Comparison of ENCODE assay signal across 30 mouse cellular contexts in the genomic region with DNA sequence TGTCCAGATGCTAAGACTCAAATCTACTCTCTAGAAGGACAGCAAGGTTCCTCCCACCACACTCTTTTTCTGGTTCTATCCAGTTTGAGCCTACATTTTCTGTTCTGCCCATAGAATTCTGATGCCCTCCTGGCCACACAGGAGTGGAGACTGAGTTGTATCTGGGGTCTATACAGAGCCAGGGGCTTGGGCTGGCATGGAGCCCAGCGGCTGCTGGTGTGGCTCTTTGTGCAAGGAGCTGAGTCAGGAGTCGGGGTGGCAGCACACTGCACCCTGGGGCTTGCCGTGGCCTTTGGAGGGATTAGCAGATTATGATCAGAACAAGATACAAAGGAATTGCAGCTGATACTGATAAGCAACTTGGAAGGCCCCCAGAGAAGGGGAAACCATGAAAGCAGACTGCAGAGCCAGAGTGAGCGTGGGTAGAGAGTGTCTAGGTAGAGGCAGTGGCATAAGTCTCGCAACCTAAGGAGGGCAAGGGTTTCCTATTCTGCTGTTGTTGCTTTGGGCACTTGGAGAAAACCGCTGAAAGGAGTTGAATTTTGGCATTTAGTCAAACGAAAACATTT.
DNase-seq lines count a peak whose midpoint lies in the region; ATAC-seq and TF ChIP-seq lines count a peak whose summit lies in the region.
"Had no signal": no experiment of that assay in that cellular context is flagged by ENCODE, and none has a peak within 500 bp of the region (broad histone marks: within the 10 kb centered on the region; RNA-seq: fewer than 3 reads in every experiment).

No protein-coding gene starts in this region.

- H3K27ac ChIP-seq in forebrain, embryonic 15.5 days (replicated peaks), result no peak overlapping the region
- H3K27ac ChIP-seq in forebrain, embryonic 12.5 days, result no peak overlapping the region
- no peak overlapping the region for H3K27ac ChIP-seq in midbrain, embryonic 12.5 days (replicated peaks)
- no peak overlapping the region for H3K27ac ChIP-seq in midbrain, postnatal 0 days (ENCODE audit: low read depth, low read length)
- H3K27ac ChIP-seq in midbrain, embryonic 16.5 days (ENCODE audit: low read length), result no peak overlapping the region
- H3K27ac ChIP-seq: embryonic facial prominence, embryonic 13.5 days; heart, embryonic 13.5 days; kidney, embryonic 15.5 days; limb, embryonic 15.5 days; liver, embryonic 14.5 days had no signal

- ATAC-seq in forebrain, embryonic 15.5 days (replicated peaks), result peak; percentile 72
- no peak for ATAC-seq in forebrain, embryonic 12.5 days (ENCODE audit: low FRiP score)
- ATAC-seq in midbrain, embryonic 12.5 days (ENCODE audit: low FRiP score, low read depth), result 0 out of 2 replicates have a peak, but pooled peaks have one; percentile 47
- no peak for ATAC-seq in midbrain, postnatal 0 days (ENCODE audit: low FRiP score)
- ATAC-seq in midbrain, embryonic 16.5 days, result 0 out of 2 replicates have a peak, but pooled peaks have one; percentile 56
- no peak for ATAC-seq in megakaryocyte-erythroid progenitor cell, adult 5-6 weeks (replicated peaks; ENCODE audit: low FRiP score, low TSS enrichment, poor library complexity, severe bottlenecking)
- ATAC-seq: Patski had no signal

- H3K9ac ChIP-seq in forebrain, embryonic 15.5 days (replicated peaks), result no peak overlapping the region
- H3K9ac ChIP-seq in forebrain, embryonic 12.5 days, result no peak overlapping the region
- no peak overlapping the region for H3K9ac ChIP-seq in midbrain, embryonic 12.5 days (replicated peaks)
- H3K9ac ChIP-seq in midbrain, postnatal 0 days (replicated peaks; ENCODE audit: low read length, poor library complexity, severe bottlenecking), result no peak overlapping the region
- H3K9ac ChIP-seq in midbrain, embryonic 16.5 days (ENCODE audit: low read depth, low read length), result no peak overlapping the region
- H3K9ac ChIP-seq: embryonic facial prominence, embryonic 13.5 days; heart, embryonic 13.5 days; kidney, embryonic 15.5 days; limb, embryonic 15.5 days; liver, embryonic 14.5 days; lung, embryonic 14.5 days had no signal

- TF ChIP-seq CTCF in midbrain, postnatal 0 days (IDR thresholded peaks at IDR 0.05), result no peak

- H3K4me2 ChIP-seq in forebrain, embryonic 15.5 days (replicated peaks), result no peak overlapping the region
- H3K4me2 ChIP-seq in forebrain, embryonic 12.5 days, result no peak overlapping the region
- H3K4me2 ChIP-seq in midbrain, embryonic 12.5 days (replicated peaks), result no peak overlapping the region
- no peak overlapping the region for H3K4me2 ChIP-seq in midbrain, postnatal 0 days (ENCODE audit: low read depth, low read length, poor library complexity, severe bottlenecking)
- H3K4me2 ChIP-seq in midbrain, embryonic 16.5 days (ENCODE audit: low read length), result no peak overlapping the region
- H3K4me2 ChIP-seq: embryonic facial prominence, embryonic 13.5 days; heart, embryonic 13.5 days; kidney, embryonic 15.5 days; limb, embryonic 15.5 days; lung, embryonic 14.5 days had no signal

- H3K4me1 ChIP-seq in forebrain, embryonic 15.5 days, result peaks cover 5% of the 10 kb centered on the region; the same call in 1 of the 2 replicates
- H3K4me1 ChIP-seq in forebrain, embryonic 12.5 days, result no peaks in the 10 kb centered on the region
- H3K4me1 ChIP-seq in midbrain, embryonic 12.5 days, result no peaks in the 10 kb centered on the region
- H3K4me1 ChIP-seq in midbrain, postnatal 0 days (ENCODE audit: insufficient read depth, low read length), result no peaks in the 10 kb centered on the region
- H3K4me1 ChIP-seq in midbrain, embryonic 16.5 days (ENCODE audit: control insufficient read depth, insufficient read depth, low read length), result no peaks in the 10 kb centered on the region

- 67% methylated on average over 7 of the region's 7 CpGs for WGBS in forebrain, embryonic 15.5 days
- WGBS in forebrain, embryonic 12.5 days, result 74% methylated on average over 7 of the region's 7 CpGs
- WGBS in midbrain, embryonic 12.5 days, result 75% methylated on average over 7 of the region's 7 CpGs
- WGBS in midbrain, postnatal 0 days, result 54% methylated on average over 7 of the region's 7 CpGs
- WGBS in midbrain, embryonic 16.5 days, result 61% methylated on average over 7 of the region's 7 CpGs

- H3K9me3 ChIP-seq in forebrain, embryonic 15.5 days, result no peaks in the 10 kb centered on the region
- H3K9me3 ChIP-seq in forebrain, embryonic 12.5 days, result no peaks in the 10 kb centered on the region
- no peaks in the 10 kb centered on the region for H3K9me3 ChIP-seq in midbrain, embryonic 12.5 days
- no peaks in the 10 kb centered on the region for H3K9me3 ChIP-seq in midbrain, postnatal 0 days (ENCODE audit: low read length)
- no peaks in the 10 kb centered on the region for H3K9me3 ChIP-seq in midbrain, embryonic 16.5 days (replicated peaks; ENCODE audit: control insufficient read depth, low read length, poor library complexity, severe bottlenecking)
- H3K9me3 ChIP-seq: embryonic facial prominence, embryonic 13.5 days; G1E; heart, embryonic 13.5 days; kidney, embryonic 15.5 days; limb, embryonic 15.5 days had no signal

- H3K4me3 ChIP-seq in forebrain, embryonic 15.5 days, result no peak overlapping the region
- no peak overlapping the region for H3K4me3 ChIP-seq in forebrain, embryonic 12.5 days (replicated peaks)
- H3K4me3 ChIP-seq in midbrain, embryonic 12.5 days, result no peak overlapping the region
- H3K4me3 ChIP-seq in midbrain, postnatal 0 days (ENCODE audit: low read depth, low read length), result no peak overlapping the region
- no peak overlapping the region for H3K4me3 ChIP-seq in midbrain, embryonic 16.5 days (ENCODE audit: low read depth, low read length)
- H3K4me3 ChIP-seq: embryonic facial prominence, embryonic 13.5 days; heart, embryonic 13.5 days; kidney, embryonic 15.5 days; limb, embryonic 15.5 days; megakaryocyte, embryonic 14.5 days; myocyte had no signal

- DNase-seq in midbrain, postnatal 0 days (ENCODE audit: low spot score), result no peak
- DNase-seq in fat pad, adult 2 months (ENCODE audit: extremely low read depth, low read depth, low spot score), result peak; percentile 69
- DNase-seq: adrenal gland, adult 2 months; B cell, adult 2 months; cerebellum, adult 11-12 months; cerebellum, postnatal 25 days; gastrocnemius, postnatal 10 days; heart, adult 18-20 months; heart, postnatal 14 days; kidney, adult 11 months; kidney, postnatal 36 days; lung, embryonic 14.5 days; lung, postnatal 36 days; right cerebral cortex, postnatal 14 days; thymus, postnatal 14 days had no signal

- H3K36me3 ChIP-seq in forebrain, embryonic 15.5 days, result no peaks in the 10 kb centered on the region
- no peaks in the 10 kb centered on the region for H3K36me3 ChIP-seq in forebrain, embryonic 12.5 days (replicated peaks)
- H3K36me3 ChIP-seq in midbrain, embryonic 12.5 days, result no peaks in the 10 kb centered on the region
- no peaks in the 10 kb centered on the region for H3K36me3 ChIP-seq in midbrain, postnatal 0 days (ENCODE audit: insufficient read depth, low read length)
- no peaks in the 10 kb centered on the region for H3K36me3 ChIP-seq in midbrain, embryonic 16.5 days (ENCODE audit: control insufficient read depth, insufficient read depth, low read length)
- H3K36me3 ChIP-seq: embryonic facial prominence, embryonic 13.5 days; G1E; heart, embryonic 13.5 days; kidney, embryonic 15.5 days; limb, embryonic 15.5 days had no signal

- no peaks in the 10 kb centered on the region for H3K27me3 ChIP-seq in forebrain, embryonic 15.5 days
- no peaks in the 10 kb centered on the region for H3K27me3 ChIP-seq in forebrain, embryonic 12.5 days
- H3K27me3 ChIP-seq in midbrain, embryonic 12.5 days, result no peaks in the 10 kb centered on the region
- H3K27me3 ChIP-seq in midbrain, postnatal 0 days (ENCODE audit: insufficient read depth, low read length), result no peaks in the 10 kb centered on the region
- no peaks in the 10 kb centered on the region for H3K27me3 ChIP-seq in midbrain, embryonic 16.5 days (ENCODE audit: control insufficient read depth, insufficient read depth, low read depth, low read length)
- H3K27me3 ChIP-seq: CH12.LX; embryonic facial prominence, embryonic 13.5 days; heart, embryonic 13.5 days; kidney, embryonic 15.5 days; limb, embryonic 15.5 days; Patski had no signal

Comparison
In these comparisons a context has a peak if more than half of its experiments do, and no peak if none do; other contexts are left out.
1. ATAC-seq: peak in forebrain, embryonic 15.5 days (single experiment), midbrain, embryonic 12.5 days (single experiment) and midbrain, embryonic 16.5 days (single experiment); none in forebrain, embryonic 12.5 days (single experiment), midbrain, postnatal 0 days (single experiment) and megakaryocyte-erythroid progenitor cell, adult 5-6 weeks (single experiment).